Mouse (Mus musculus): Measurements from ENCODE around the gene Vmn1r123. TPM values are rescaled to one million over a fixed set of nuclear protein-coding genes. Genes with fewer than 3 reads are reported as not detected.

Gene Vmn1r123
- polyA plus RNA-seq (2017; shearing (Covaris generic)) = not detected

GRCm38 (mm10) chr7:21161885-21162284 lies at the start of gene Vmn1r123:
Vmn1r123 (plus strand) TSS chr7:21162185.

DNA sequence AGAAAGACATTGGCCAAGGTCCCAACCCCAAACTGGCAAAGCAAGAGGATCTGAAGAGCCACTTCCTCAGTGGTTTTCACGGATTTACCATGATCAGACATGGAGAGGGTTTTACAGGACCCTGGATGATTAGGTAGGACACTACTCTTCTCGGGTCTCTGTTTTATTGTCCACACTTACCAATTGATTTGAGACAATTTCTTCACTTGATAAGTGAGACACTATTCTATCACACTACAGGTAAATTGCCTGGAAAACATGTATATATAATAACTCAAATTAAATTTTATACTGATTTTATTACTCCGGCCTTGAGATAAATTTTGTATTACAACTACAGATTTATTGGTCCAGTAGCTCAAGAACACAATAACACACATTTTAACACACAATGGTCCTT lies 28.0 kb upstream of the Vmn1r123 start, which contains the start of gene Vmn1r122:
TSS of gene Vmn1r122 (minus strand) at position 101 of the 400 bp plus-strand sequence.

DNA sequence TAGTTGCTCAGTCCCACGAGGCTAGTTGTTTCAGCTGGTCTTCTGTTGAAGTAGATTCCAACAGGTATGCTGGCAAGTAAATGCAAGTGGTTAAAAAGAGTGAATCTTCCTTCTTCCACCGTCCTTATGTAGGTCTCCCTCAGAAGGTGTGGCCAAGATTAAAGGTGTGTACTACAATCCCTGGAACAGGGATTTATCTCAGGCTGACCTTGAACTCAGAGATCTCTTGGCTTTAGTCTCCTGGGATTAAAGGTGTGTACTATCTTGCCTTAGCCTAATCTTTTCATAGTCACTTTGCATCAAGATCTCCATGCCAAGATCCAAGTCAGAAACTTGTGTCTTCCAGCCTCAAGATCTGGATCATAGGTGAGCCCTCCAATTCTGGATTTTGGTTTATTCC lies 28.3 kb downstream of the Vmn1r123 start, which contains the start of gene Gm5157:
TSS of gene Gm5157 (minus strand) at position 101 of the 400 bp plus-strand sequence.

Other genes with a start within 250 kb of the Vmn1r123 start
- not detected for gene Vmn1r118, start 249.8 kb upstream of the Vmn1r123 start, polyA plus RNA-seq (2017; shearing (Covaris generic))
- not detected for gene Vmn1r119, start 149.7 kb upstream of the Vmn1r123 start, polyA plus RNA-seq (2017; shearing (Covaris generic))
- gene Vmn1r120, start 108.4 kb upstream of the Vmn1r123 start, polyA plus RNA-seq (2017; shearing (Covaris generic)) = not detected
- gene Vmn1r121, start 63.7 kb upstream of the Vmn1r123 start, polyA plus RNA-seq (2017; shearing (Covaris generic)) = not detected
- not detected for gene Vmn1r122, start 28.1 kb upstream of the Vmn1r123 start, polyA plus RNA-seq (2017; shearing (Covaris generic))
- not detected for gene Gm5157, start 28.2 kb downstream of the Vmn1r123 start, polyA plus RNA-seq (2017; shearing (Covaris generic))
- gene Vmn1r124, start 98.4 kb downstream of the Vmn1r123 start, polyA plus RNA-seq (2017; shearing (Covaris generic)) = not detected
- gene Vmn1r125, start 110.0 kb downstream of the Vmn1r123 start, polyA plus RNA-seq (2017; shearing (Covaris generic)) = not detected
- gene Vmn1r126, start 139.3 kb downstream of the Vmn1r123 start, polyA plus RNA-seq (2017; shearing (Covaris generic)) = not detected
- gene Vmn1r127, start 157.7 kb downstream of the Vmn1r123 start, polyA plus RNA-seq (2017; shearing (Covaris generic)) = not detected
- gene Vmn1r128, start 187.2 kb downstream of the Vmn1r123 start, polyA plus RNA-seq (2017; shearing (Covaris generic)) = 0.77 TPM
- not detected for gene Vmn1r129, start 199.1 kb downstream of the Vmn1r123 start, polyA plus RNA-seq (2017; shearing (Covaris generic))

Data from effector memory CD4-positive, alpha-beta T cell, adult 5 months (primary cell).